Mouse (Mus musculus) c-Kit-positive CD71-positive TER-119-negative erythroid progenitor cells, embryonic 14.5 days (primary cell): Measurements from ENCODE around the gene Tmem132c.
"Not testable (repeated sequence)": the region's sequence is repeated elsewhere in the genome, so short reads cannot be mapped to it uniquely, and the experiment has no call there.

Experiments used
- DNase-seq: peaks from one replicate; pipeline ENCODE4 v3.0.0-alpha.2; 2013; ENCODE audit warnings: low read depth

Gene Tmem132c

GRCm38 (mm10) chr5:127346364-127346763 lies 104.8 kb downstream of the Tmem132c start:
- no peak for DNase-seq

GRCm38 (mm10) chr5:127347053-127347748 lies 105.6 kb downstream of the Tmem132c start:
- no peak for DNase-seq

GRCm38 (mm10) chr5:127349221-127350065 lies 107.8 kb downstream of the Tmem132c start:
- no peak for DNase-seq

- no peak for DNase-seq
These were observed 111.4 kb downstream of the Tmem132c start for GRCm38 (mm10) chr5:127353002-127353401.

- no peak for DNase-seq
These were observed 114.2 kb downstream of the Tmem132c start for GRCm38 (mm10) chr5:127355836-127356235.

- DNase-seq, result not testable (repeated sequence)
These were observed 116.3 kb downstream of the Tmem132c start for GRCm38 (mm10) chr5:127357878-127358277.

- DNase-seq, result no peak
These were observed 119.5 kb downstream of the Tmem132c start for GRCm38 (mm10) chr5:127361145-127361544.

GRCm38 (mm10) chr5:127365061-127365460 lies 123.5 kb downstream of the Tmem132c start:
- DNase-seq, result no peak

GRCm38 (mm10) chr5:127368191-127368590 lies 126.6 kb downstream of the Tmem132c start:
- DNase-seq, result no peak

GRCm38 (mm10) chr5:127369812-127370211 lies 128.2 kb downstream of the Tmem132c start:
- DNase-seq, result no peak

GRCm38 (mm10) chr5:127370503-127370902 lies 128.9 kb downstream of the Tmem132c start:
- DNase-seq, result no peak

- DNase-seq, result no peak
These were observed 132.6 kb downstream of the Tmem132c start for GRCm38 (mm10) chr5:127374251-127374650.

- no peak for DNase-seq
These were observed 134.0 kb downstream of the Tmem132c start for GRCm38 (mm10) chr5:127375654-127376053.

GRCm38 (mm10) chr5:127378521-127378920 lies 136.9 kb downstream of the Tmem132c start:
- no peak for DNase-seq

- no peak for DNase-seq
These were observed 137.7 kb downstream of the Tmem132c start for GRCm38 (mm10) chr5:127379351-127379750.

- DNase-seq, result no peak
These were observed 139.6 kb downstream of the Tmem132c start for GRCm38 (mm10) chr5:127381216-127381615.

GRCm38 (mm10) chr5:127382571-127382970 lies 141.0 kb downstream of the Tmem132c start:
- DNase-seq, result no peak

GRCm38 (mm10) chr5:127391187-127391586 lies 149.6 kb downstream of the Tmem132c start:
- DNase-seq, result no peak

GRCm38 (mm10) chr5:127396889-127397288 lies 155.3 kb downstream of the Tmem132c start:
- no peak for DNase-seq

- DNase-seq, result no peak
These were observed 156.4 kb downstream of the Tmem132c start for GRCm38 (mm10) chr5:127398010-127398409.

- no peak for DNase-seq
These were observed 163.9 kb downstream of the Tmem132c start for GRCm38 (mm10) chr5:127405391-127406000.

GRCm38 (mm10) chr5:127406014-127406655 lies 164.5 kb downstream of the Tmem132c start:
- DNase-seq, result no peak
